Mouse (Mus musculus) heart, postnatal 4 days (tissue): ENCODE measurements at regions not wholly inside any gene's neighbourhood (a gene's known extent, or its start where the extent isn't known, plus 50 kb on each side); places are given as distances from the start of the nearest gene placed in this dataset.

Experiments
- DNase-seq: peaks from one replicate; pipeline ENCODE4 v3.0.0; 2021

GRCm38 (mm10) chr6:144876758-144877157 is 95.0 kb upstream of the Sox5 start:
- no peak for DNase-seq

- DNase-seq = no peak
These were observed 94.1 kb upstream of the Sox5 start for GRCm38 (mm10) chr6:144875862-144876261.

- DNase-seq = no peak
These were observed 92.5 kb upstream of the Sox5 start for GRCm38 (mm10) chr6:144874251-144874650.

- no peak for DNase-seq
These were observed 89.2 kb upstream of the Sox5 start for GRCm38 (mm10) chr6:144870949-144871348.

GRCm38 (mm10) chr6:144867333-144867732 is 85.6 kb upstream of the Sox5 start:
- no peak for DNase-seq

- no peak for DNase-seq
These were observed 82.2 kb upstream of the Sox5 start for GRCm38 (mm10) chr6:144864026-144864425.

GRCm38 (mm10) chr6:144863430-144863994 is 81.7 kb upstream of the Sox5 start:
- no peak for DNase-seq

- no peak for DNase-seq
These were observed 59.7 kb upstream of the Sox5 start for GRCm38 (mm10) chr6:144841510-144841909.

- DNase-seq = no peak
These were observed 57.6 kb upstream of the Sox5 start for GRCm38 (mm10) chr6:144839383-144839782.

GRCm38 (mm10) chr6:144834323-144835183 is 52.8 kb upstream of the Sox5 start:
- DNase-seq = no peak
